Mouse (Mus musculus) heart, postnatal 0 days (tissue): Measurements from ENCODE around the gene Iba57.

Source experiments
- CTCF ChIP-seq: IDR thresholded peaks from 2 replicates; pipeline ENCODE4 v1.5.1; 2016; ENCODE audit warnings: antibody characterized with exemption, control low read depth, low read depth
- EP300 ChIP-seq: IDR thresholded peaks from 2 replicates; pipeline ENCODE4 v1.6.1; 2016; ENCODE audit warnings: antibody characterized with exemption, low read depth

GRCm38 (mm10) chr11:59164384-59164783 lies 845 bp upstream of the Iba57 start:
- no peak for TF ChIP-seq CTCF
- no peak for TF ChIP-seq EP300
